Mouse (Mus musculus) cerebellum, adult 2 months (tissue): ENCODE measurements around the gene Rcc1. TPM values are rescaled to one million over a fixed set of nuclear protein-coding genes. Genes with fewer than 3 reads are reported as not detected.
"Not testable (repeated sequence)": the region's sequence is repeated elsewhere in the genome, so short reads cannot be mapped to it uniquely, and the experiment has no call there.

Source experiments
- DNase-seq, 2 experiments: peaks; one replicate each; pipeline ENCODE4 v3.0.0; 2021
- H3K27ac ChIP-seq: fragments of 200-500 bp; 2 replicates; pipeline ENCODE4 v1.5.1; 2012; ENCODE audit warnings: low read length, control low read depth, inconsistent platforms; ENCODE audit not compliant: insufficient read depth
- H3K27me3 ChIP-seq: fragments of 200-500 bp; 2 replicates; pipeline ENCODE4 v1.6.1; 2012; ENCODE audit warnings: inconsistent platforms, mild to moderate bottlenecking, low read length, moderate library complexity; ENCODE audit not compliant: control insufficient read depth, insufficient read depth
- H3K4me1 ChIP-seq: fragments of 200-500 bp; 2 replicates; pipeline ENCODE4 v1.6.1; 2011; ENCODE audit warnings: low read length; ENCODE audit not compliant: control insufficient read depth, insufficient read depth
- H3K4me3 ChIP-seq: fragments of 200-500 bp; replicated peaks from 2 replicates; pipeline ENCODE3; 2011; ENCODE audit warnings: mild to moderate bottlenecking, low read depth, low read length, control low read depth; ENCODE audit not compliant: insufficient read depth
- CTCF ChIP-seq: fragments of 200-500 bp; IDR thresholded peaks from 2 replicates; pipeline ENCODE4 v1.5.1; 2011; ENCODE audit warnings: low read depth, mild to moderate bottlenecking, control low read depth, low read length, moderate library complexity, borderline replicate concordance; ENCODE audit not compliant: insufficient read depth
- POLR2A ChIP-seq: fragments of 200-500 bp; IDR thresholded peaks from 2 replicates; pipeline ENCODE4 v1.6.1; 2011; ENCODE audit warnings: low read length, control low read depth, borderline replicate concordance; ENCODE audit not compliant: insufficient read depth
- WGBS: fragments of 180-500 bp; shearing (Covaris S2); methylation state at CpG from one replicate; pipeline ENCODE4 v1.1.7; 2018; 5-methylcytosine and 5-hydroxymethylcytosine counted together
- polyA plus RNA-seq: library from polyadenylated mRNA; depleted of rRNA; stranded (reverse); fragments of >200 nt; gene quantifications from 2 replicates; pipeline ENCODE4 v1.2.3, GENCODE M21; 2012; rRNA removed

Rcc1 gene
- polyA plus RNA-seq, 1 experiment, result 8.4 TPM

DNA sequence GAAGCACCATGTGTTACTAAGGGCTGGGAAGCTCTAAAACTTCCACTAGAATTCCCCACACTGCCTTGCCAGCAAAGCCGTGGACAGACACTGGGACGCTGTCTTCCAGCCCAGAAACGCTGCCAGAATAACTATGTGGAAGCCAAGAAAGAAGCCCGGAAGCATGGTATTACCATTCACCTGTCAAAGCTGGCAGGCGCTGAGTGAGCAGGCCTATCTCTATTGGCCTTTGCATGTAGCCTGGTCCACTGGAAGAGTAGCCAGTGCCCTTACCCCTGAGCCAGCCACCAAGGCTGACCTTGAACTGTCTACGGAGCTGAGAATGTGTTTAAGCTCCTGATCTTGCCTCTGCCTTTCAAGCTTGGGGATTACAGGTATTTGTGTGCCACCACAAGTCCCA lies 51.9 kb downstream of the Rcc1 start:
- no peaks in the 10 kb centered on the region for H3K27me3 ChIP-seq
- TF ChIP-seq POLR2A (no peak), CTCF (no peak)
- no peak overlapping the region for H3K4me3 ChIP-seq
- DNase-seq, result no peak
- H3K4me1 ChIP-seq, result no peaks in the 10 kb centered on the region
- H3K27ac ChIP-seq, result no peak overlapping the region
- WGBS, result 22% methylated on average over 6 of the region's 6 CpGs

GRCm38 (mm10) chr4:132299849-132300248 lies 53.6 kb downstream of the Rcc1 start:
- DNase-seq, result no peak
- WGBS, result 93% methylated on average over 1 of the region's 1 CpGs
- no peak for TF ChIP-seq POLR2A
- TF ChIP-seq CTCF, result no peak
- Histone ChIP-seq H3K27me3 (no peaks in the 10 kb centered on the region), H3K4me1 (no peaks in the 10 kb centered on the region), H3K27ac (no peak overlapping the region), H3K4me3 (no peak overlapping the region)

GRCm38 (mm10) chr4:132295696-132296390 lies 57.6 kb downstream of the Rcc1 start:
- DNase-seq, result no peak
- TF ChIP-seq POLR2A (no peak), CTCF (peak; percentile 35; the same call in 1 of the 2 replicates)
- no peak overlapping the region for H3K27ac ChIP-seq
- H3K27me3 ChIP-seq, result no peaks in the 10 kb centered on the region
- 53% methylated on average over 8 of the region's 8 CpGs for WGBS
- no peak overlapping the region for H3K4me3 ChIP-seq
- no peaks in the 10 kb centered on the region for H3K4me1 ChIP-seq

DNA sequence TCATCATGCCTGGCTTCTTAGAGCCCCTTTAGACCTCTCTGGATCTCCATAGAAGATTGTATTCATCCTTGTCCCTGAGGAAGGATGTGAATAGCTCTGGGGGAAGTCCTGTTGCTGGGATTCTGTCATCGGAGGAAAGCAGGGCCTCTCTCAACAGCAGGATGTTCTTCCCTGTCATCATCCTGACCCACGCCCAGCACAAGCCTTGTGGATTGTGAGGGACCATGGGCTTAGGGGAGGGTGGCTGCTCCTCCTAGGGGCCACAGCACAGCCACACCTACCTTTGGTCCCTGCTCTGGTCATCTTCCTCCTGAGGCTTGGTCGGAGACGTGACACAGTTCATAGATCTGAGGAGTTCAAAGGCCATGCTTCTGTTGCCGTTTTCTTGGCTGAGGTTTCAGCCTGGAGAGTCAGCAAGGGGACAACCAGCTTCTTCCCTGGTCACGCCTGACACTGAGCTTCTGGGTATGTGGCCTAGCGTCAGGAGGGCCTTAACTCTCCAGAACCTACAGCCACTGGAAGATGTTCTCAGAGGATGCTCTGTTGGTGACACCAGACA lies 59.6 kb downstream of the Rcc1 start:
- WGBS, result 77% methylated on average over 7 of the region's 7 CpGs
- no peak for TF ChIP-seq CTCF
- TF ChIP-seq POLR2A, result no peak
- Histone ChIP-seq H3K4me1 (no peaks in the 10 kb centered on the region), H3K27me3 (no peaks in the 10 kb centered on the region), H3K4me3 (no peak overlapping the region), H3K27ac (no peak overlapping the region)
- DNase-seq, result no peak

GRCm38 (mm10) chr4:132292988-132293387 lies 60.4 kb downstream of the Rcc1 start:
- Histone ChIP-seq H3K4me3 (no peak overlapping the region), H3K4me1 (no peaks in the 10 kb centered on the region), H3K27me3 (no peaks in the 10 kb centered on the region), H3K27ac (no peak overlapping the region)
- no peak for DNase-seq
- WGBS, result 36% methylated on average over 4 of the region's 4 CpGs
- TF ChIP-seq POLR2A (no peak), CTCF (peak; percentile 32; the same call in 1 of the 2 replicates)

DNA sequence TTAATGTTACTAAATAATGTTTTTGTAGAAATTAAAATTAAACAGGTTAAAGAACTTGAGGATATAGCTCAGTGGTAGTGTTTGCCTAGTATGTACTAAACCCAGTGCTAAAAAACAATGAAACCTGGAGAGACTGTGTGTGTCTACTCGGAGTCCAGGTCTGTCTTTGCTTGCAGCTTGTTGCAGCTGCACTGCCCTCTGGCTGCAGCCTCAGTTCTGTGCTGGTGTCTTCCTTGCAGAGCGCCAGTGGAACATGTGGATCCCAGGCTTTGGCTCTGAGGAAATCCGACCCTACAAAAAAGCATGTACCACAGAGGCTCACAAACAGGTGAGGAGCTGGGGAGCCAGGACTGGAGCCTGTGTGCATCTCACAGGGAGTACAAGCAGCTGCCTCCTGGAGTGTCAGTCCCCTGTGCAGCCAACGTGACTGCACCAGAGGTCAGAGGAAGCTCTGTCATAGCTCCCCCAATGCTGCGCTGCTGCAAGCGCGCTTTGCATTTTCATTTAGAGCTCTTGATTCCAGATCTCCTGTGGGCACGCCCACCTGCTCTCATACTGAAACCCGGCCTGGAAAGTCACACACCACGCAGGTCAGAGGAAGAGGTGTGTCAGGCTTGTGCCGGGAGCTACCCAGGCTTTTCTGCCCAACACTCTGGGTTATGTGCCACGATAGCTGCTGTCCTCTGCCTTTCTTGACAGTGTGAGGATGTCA lies 61.6 kb downstream of the Rcc1 start:
- DNase-seq, result no peak
- H3K4me3 ChIP-seq, result no peak overlapping the region
- no peak for TF ChIP-seq POLR2A
- no peak for TF ChIP-seq CTCF
- no peaks in the 10 kb centered on the region for H3K27me3 ChIP-seq
- no peaks in the 10 kb centered on the region for H3K4me1 ChIP-seq
- no peak overlapping the region for H3K27ac ChIP-seq
- 83% methylated on average over 12 of the region's 12 CpGs for WGBS

DNA sequence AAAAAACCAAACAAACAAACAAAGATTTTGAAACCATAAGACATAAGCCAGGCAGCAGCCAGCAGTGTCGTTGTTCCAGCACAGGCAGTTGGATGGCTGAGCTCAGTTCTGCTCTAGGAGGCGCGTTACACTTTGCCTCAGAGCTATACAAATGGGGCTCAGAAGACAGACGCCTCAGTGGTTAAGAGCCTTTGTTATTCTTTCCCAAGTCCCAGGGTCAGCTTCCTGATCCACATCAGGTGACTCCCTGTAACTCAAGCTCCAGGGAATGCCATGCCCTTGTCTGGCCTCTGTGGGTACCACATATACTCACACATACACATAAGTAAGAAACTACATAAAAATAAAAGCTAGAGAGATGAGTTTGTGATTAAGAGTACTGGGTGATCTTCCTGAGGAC lies 62.3 kb downstream of the Rcc1 start:
- DNase-seq, result no peak
- no peak overlapping the region for H3K4me3 ChIP-seq
- no peaks in the 10 kb centered on the region for H3K4me1 ChIP-seq
- 94% methylated on average over 4 of the region's 4 CpGs for WGBS
- no peaks in the 10 kb centered on the region for H3K27me3 ChIP-seq
- no peak for TF ChIP-seq POLR2A
- TF ChIP-seq CTCF, result no peak
- H3K27ac ChIP-seq, result no peak overlapping the region

DNA sequence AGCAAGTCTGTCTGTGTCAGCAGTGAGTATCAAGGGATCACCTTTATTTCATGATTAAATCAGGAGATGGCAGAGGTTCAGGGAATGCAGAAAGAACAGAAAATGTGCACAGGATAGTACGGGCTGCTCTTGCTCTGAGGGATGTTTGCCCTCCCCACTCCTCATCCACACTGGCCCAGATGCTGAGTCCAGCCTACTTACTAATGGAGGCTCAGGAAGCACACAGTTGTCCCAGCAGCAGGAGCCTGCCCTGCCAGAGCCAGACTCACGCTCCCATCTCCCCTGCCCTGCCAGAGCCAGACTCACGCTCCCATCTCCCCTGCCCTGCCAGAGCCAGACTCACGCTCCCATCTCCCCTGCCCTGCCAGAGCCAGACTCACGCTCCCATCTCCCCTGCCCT lies 64.6 kb downstream of the Rcc1 start:
- WGBS, result 50% methylated on average over 5 of the region's 5 CpGs
- not testable (repeated sequence) for H3K4me3 ChIP-seq, H3K4me1 ChIP-seq, DNase-seq, H3K27ac ChIP-seq, H3K27me3 ChIP-seq

Other genes with a start within 250 kb of the Rcc1 start
- gene Oprd1, start 209.1 kb downstream of the Rcc1 start, polyA plus RNA-seq, result 2.4 and 3.0 TPM in 2 replicates
- gene Ythdf2, start 141.3 kb downstream of the Rcc1 start, polyA plus RNA-seq, result 20.7 and 20.8 TPM in 2 replicates
- gene Gmeb1, start 92.0 kb downstream of the Rcc1 start, polyA plus RNA-seq, result 20.5 and 20.6 TPM in 2 replicates
- 22.5 and 24.3 TPM in 2 replicates for gene Taf12, start 79.2 kb downstream of the Rcc1 start, polyA plus RNA-seq
- gene Rab42, start 50.2 kb downstream of the Rcc1 start, polyA plus RNA-seq, result 2.2 and 3.1 TPM in 2 replicates
- 17.9 and 19.1 TPM in 2 replicates for gene Trnau1ap, start 24.1 kb downstream of the Rcc1 start, polyA plus RNA-seq
- 10.3 and 10.7 TPM in 2 replicates for gene Phactr4, start 68.9 kb upstream of the Rcc1 start, polyA plus RNA-seq
- 5.5 and 6.3 TPM in 2 replicates for gene Med18, start 110.3 kb upstream of the Rcc1 start, polyA plus RNA-seq
- gene Sesn2, start 156.9 kb upstream of the Rcc1 start, polyA plus RNA-seq, result 9.8 and 10.2 TPM in 2 replicates
- 569 and 629 TPM in 2 replicates for gene Atpif1, start 180.1 kb upstream of the Rcc1 start, polyA plus RNA-seq
- 97.2 and 116 TPM in 2 replicates for gene Dnajc8, start 181.9 kb upstream of the Rcc1 start, polyA plus RNA-seq
- gene Ptafr, start 210.5 kb upstream of the Rcc1 start, polyA plus RNA-seq, result 0.40 and 0.41 TPM in 2 replicates